Mouse (Mus musculus): Measurements from ENCODE around the gene Fermt3.

DNA sequence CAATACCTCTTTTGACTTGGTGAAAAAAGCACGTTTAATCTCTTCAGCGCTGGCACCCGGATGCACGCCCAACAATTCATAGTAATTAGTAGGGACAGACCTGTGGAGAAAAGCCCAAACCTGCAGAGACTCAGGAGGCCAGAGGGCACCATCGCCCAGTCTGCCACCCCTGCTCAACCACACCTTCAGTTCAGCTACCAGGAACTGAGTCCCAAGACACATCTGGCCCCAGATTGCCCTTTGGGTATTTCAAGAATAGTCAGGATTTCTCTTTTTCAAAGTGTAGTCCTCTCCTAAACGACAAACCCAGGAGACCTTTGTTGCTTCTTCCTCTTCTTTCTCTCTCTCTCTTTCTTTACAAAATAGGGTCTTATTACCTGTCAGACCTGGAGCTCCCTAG, 28.6 kb downstream of the Fermt3 start:
- TF ChIP-seq GATA1 (IDR thresholded peaks at IDR 0.05; ENCODE audit: low read length) (no peak), TAL1 (IDR thresholded peaks at IDR 0.05; ENCODE audit: low read length) (no peak)
